Mouse (Mus musculus) hindbrain, embryonic 11.5 days (tissue): Measurements from ENCODE around the gene Gtsf1l. TPM values are rescaled to one million over a fixed set of nuclear protein-coding genes. Genes with fewer than 3 reads are reported as not detected.

ENCODE experiments used
- ATAC-seq: fragments of 200-750 bp; cut with Nextera tagmentation; 2 replicates; pipeline ENCODE4 v1.8.0; 2017; ENCODE audit warnings: mild to moderate bottlenecking, moderate TSS enrichment, moderate library complexity; ENCODE audit not compliant: low FRiP score
- DNase-seq: peaks from one replicate; pipeline ENCODE4 v3.0.0-alpha.2; 2015; ENCODE audit warnings: low spot score
- H3K27ac ChIP-seq: fragments of 300-500 bp; sonication (generic); 2 replicates; pipeline ENCODE4 v1.5.1; 2014; ENCODE audit warnings: mild to moderate bottlenecking, low read depth, low read length
- H3K27me3 ChIP-seq: fragments of 300-500 bp; sonication (generic); 2 replicates; pipeline ENCODE4 v1.6.1; 2014; ENCODE audit warnings: mild to moderate bottlenecking, low read length, moderate library complexity, mixed read lengths; ENCODE audit not compliant: control insufficient read depth, insufficient read depth
- H3K36me3 ChIP-seq: fragments of 300-500 bp; sonication (generic); 2 replicates; pipeline ENCODE4 v1.6.1; 2014; ENCODE audit warnings: mild to moderate bottlenecking, low read length, moderate library complexity, mixed read lengths; ENCODE audit not compliant: control insufficient read depth, insufficient read depth
- H3K4me1 ChIP-seq: fragments of 300-500 bp; sonication (generic); replicated peaks from 2 replicates; pipeline ENCODE4 v1.6.1; 2014; ENCODE audit warnings: low read length, mixed read lengths; ENCODE audit not compliant: control insufficient read depth, insufficient read depth
- H3K4me2 ChIP-seq: fragments of 300-500 bp; sonication (generic); replicated peaks from 2 replicates; pipeline ENCODE4 v1.6.1; 2014; ENCODE audit warnings: mild to moderate bottlenecking, low read depth, low read length
- H3K4me3 ChIP-seq: fragments of 300-500 bp; sonication (generic); 2 replicates; pipeline ENCODE4 v1.5.1; 2014; ENCODE audit warnings: low read depth, low read length
- H3K9ac ChIP-seq: fragments of 300-500 bp; sonication (generic); 2 replicates; pipeline ENCODE4 v1.6.1; 2014; ENCODE audit warnings: low read depth, low read length
- H3K9me3 ChIP-seq: fragments of 300-500 bp; sonication (generic); 2 replicates; pipeline ENCODE4 v1.6.1; 2016; ENCODE audit warnings: low read length; ENCODE audit not compliant: control insufficient read depth
- WGBS: fragments of 180-500 bp; shearing (Covaris S2); extraction: QIAGEN DNeasy Blood & Tissue Kit; methylation state at CpG from one replicate; pipeline ENCODE4 v1.1.7; 2014; 5-methylcytosine and 5-hydroxymethylcytosine counted together
- polyA plus RNA-seq: library from polyadenylated mRNA; unstranded; fragments of >200 nt; fragmentation: Nextera tagmentation; extraction: Ambion mirVana; gene quantifications from 2 replicates; pipeline ENCODE4 v1.2.1, GENCODE M21; 2014

Gtsf1l gene
- polyA plus RNA-seq, 1 experiment from 2014 or later, result 0.28 TPM

DNA sequence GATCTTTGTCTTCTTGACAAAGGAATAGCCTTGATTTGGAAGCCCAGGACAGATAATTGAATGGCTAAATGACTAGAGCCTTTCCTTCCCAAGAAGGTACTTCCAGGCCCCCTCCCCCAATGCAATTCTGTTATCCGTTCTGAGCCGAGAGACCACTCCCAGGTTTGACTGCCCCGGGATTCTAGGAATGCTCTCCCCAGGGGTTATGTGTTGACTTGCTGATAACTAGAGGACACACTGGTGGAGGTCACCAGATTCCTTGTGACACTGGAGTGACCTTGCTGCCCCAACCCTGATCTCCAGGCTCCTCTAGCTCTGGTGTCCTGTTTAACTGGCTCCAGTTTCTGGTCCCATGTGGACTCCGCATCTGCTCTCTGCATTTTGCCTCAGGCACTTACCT, 35.6 kb downstream of the Gtsf1l start:
- Histone ChIP-seq H3K27me3 (no peaks in the 10 kb centered on the region), H3K4me2 (no peak overlapping the region), H3K27ac (no peak overlapping the region), H3K4me1 (peaks cover 4% of the 10 kb centered on the region; the same call in 1 of the 2 replicates), H3K4me3 (no peak overlapping the region), H3K9ac (no peak overlapping the region), H3K9me3 (no peaks in the 10 kb centered on the region), H3K36me3 (no peaks in the 10 kb centered on the region)
- 29% methylated on average over 4 of the region's 4 CpGs for WGBS
- ATAC-seq, result no peak
- no peak for DNase-seq

DNA sequence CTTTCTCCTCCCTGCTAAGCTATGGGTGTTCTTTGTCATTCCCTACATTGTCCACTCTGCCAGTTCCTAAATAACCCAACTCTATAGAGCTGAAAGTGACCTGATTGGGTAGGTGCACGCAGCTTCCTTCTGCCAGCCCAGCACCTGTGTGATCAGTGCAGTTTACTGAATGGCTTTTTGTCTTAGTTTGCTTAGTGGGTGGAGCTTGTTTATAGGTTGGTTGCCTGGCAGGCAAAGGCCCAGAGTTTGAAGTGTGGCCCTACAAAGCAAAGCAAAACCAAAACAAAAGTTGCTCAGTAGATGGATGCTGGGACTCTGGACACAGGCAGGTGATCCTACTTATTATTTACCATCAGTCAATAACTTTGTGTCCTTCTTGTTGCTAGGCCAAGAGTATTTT, 36.0 kb downstream of the Gtsf1l start:
- Histone ChIP-seq H3K27me3 (no peaks in the 10 kb centered on the region), H3K27ac (no peak overlapping the region), H3K4me3 (no peak overlapping the region), H3K36me3 (no peaks in the 10 kb centered on the region), H3K4me1 (peaks cover 4% of the 10 kb centered on the region; the same call in 1 of the 2 replicates), H3K9me3 (no peaks in the 10 kb centered on the region), H3K9ac (no peak overlapping the region), H3K4me2 (no peak overlapping the region)
- ATAC-seq (no peak), DNase-seq (no peak)
- 77% methylated on average over 1 of the region's 1 CpGs for WGBS

DNA sequence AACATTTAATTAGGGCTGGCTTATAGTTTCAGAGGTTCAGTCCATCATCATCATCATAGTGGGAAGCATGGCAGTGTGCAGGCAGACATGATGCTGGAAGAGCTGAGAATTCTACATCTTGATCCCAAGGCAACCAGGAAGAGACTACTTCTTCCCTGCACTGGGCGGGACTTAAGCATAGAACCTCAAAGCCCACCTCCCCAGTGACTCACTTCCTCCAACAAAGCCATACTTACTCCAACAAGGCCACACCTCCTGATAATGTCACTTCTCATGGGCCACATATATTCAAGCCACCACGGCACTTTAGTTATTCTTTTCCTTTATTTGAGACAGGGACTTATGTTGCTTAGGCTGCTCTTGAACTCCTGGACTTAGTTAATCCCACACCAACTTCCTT, 38.5 kb downstream of the Gtsf1l start:
- Histone ChIP-seq H3K27ac (no peak overlapping the region), H3K9ac (no peak overlapping the region), H3K4me1 (no peaks in the 10 kb centered on the region), H3K9me3 (no peaks in the 10 kb centered on the region), H3K4me2 (no peak overlapping the region), H3K27me3 (no peaks in the 10 kb centered on the region), H3K36me3 (peaks cover 5% of the 10 kb centered on the region; the same call in 1 of the 2 replicates), H3K4me3 (no peak overlapping the region)
- no peak for ATAC-seq
- whole genome bisulfite sequencing, result 88% methylated on average over 2 of the region's 2 CpGs
- no peak for DNase-seq

DNA sequence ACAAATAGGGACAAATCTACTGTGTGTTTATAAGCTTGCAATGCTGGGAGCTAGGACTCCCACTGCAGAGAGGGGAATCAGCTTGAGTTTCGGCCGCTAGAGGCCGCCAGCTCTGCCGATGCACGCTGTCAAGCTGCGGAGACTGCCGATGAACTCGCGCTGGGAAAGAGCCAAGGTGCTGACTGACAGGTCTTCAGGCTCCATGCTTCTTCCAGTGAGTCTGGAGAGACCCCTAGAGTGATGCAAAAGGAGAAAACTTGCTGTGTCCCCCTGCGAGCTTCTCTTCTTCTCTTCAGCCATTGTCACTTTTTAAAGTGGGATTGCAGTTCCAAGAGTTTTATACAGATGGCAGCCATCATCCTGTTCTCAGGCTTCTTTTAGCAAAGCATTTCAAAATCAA, 39.5 kb downstream of the Gtsf1l start:
- no peak for ATAC-seq
- 3% methylated on average over 10 of the region's 10 CpGs for WGBS
- Histone ChIP-seq H3K27me3 (no peaks in the 10 kb centered on the region), H3K27ac (no peak overlapping the region), H3K9ac (no peak overlapping the region), H3K4me2 (no peak overlapping the region), H3K4me3 (no peak overlapping the region), H3K4me1 (no peaks in the 10 kb centered on the region), H3K9me3 (no peaks in the 10 kb centered on the region), H3K36me3 (peaks cover 8% of the 10 kb centered on the region)
- peak; percentile 83 for DNase-seq

DNA sequence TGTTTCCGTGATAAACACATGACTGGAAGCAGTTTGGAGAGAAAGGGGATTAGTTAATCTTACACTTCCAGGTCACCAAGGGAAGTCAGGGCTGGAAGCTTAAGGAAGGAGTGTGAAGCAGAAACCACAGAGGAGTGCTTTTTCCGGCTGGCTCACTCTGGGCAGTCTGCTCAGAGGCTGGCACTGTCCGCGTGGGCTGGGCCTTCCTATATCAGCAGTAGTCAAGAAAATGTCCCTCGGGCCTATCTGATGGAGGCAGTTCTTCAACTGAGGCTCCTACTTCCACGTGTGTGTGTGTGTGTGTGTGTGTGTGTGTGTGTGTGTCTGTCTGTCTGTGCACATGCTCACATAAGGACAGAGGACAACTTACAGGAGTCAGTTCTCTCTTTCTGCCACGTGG, 47.7 kb downstream of the Gtsf1l start:
- H3K9me3 ChIP-seq, result no peaks in the 10 kb centered on the region
- no peak for DNase-seq
- H3K27me3 ChIP-seq, result no peaks in the 10 kb centered on the region
- H3K27ac ChIP-seq, result no peak overlapping the region
- ATAC-seq, result no peak
- H3K4me2 ChIP-seq, result no peak overlapping the region
- no peak overlapping the region for H3K4me3 ChIP-seq
- H3K36me3 ChIP-seq, result peaks cover 12% of the 10 kb centered on the region; the same call in 1 of the 2 replicates
- H3K4me1 ChIP-seq, result no peaks in the 10 kb centered on the region
- WGBS, result 86% methylated on average over 7 of the region's 7 CpGs
- H3K9ac ChIP-seq, result no peak overlapping the region

Other genes with a start within 250 kb of the Gtsf1l start
- 265 and 280 TPM in 2 replicates for gene Srsf6, start 156.3 kb downstream of the Gtsf1l start, polyA plus RNA-seq
- 0.13 and 0.45 TPM in 2 replicates for gene L3mbtl1, start 144.4 kb downstream of the Gtsf1l start, polyA plus RNA-seq
- gene Sgk2, start 100.5 kb downstream of the Gtsf1l start, polyA plus RNA-seq, result not detected in 2 replicates
- 59.7 and 63.6 TPM in 2 replicates for gene Ift52, start 70.5 kb downstream of the Gtsf1l start, polyA plus RNA-seq
- gene Mybl2, start 33.2 kb downstream of the Gtsf1l start, polyA plus RNA-seq, result 17.7 and 19.8 TPM in 2 replicates
- 15.6 and 17.5 TPM in 2 replicates for gene Tox2, start 115.3 kb upstream of the Gtsf1l start, polyA plus RNA-seq